ENCODE assay signal across 19 mouse cellular contexts in the genomic region with DNA sequence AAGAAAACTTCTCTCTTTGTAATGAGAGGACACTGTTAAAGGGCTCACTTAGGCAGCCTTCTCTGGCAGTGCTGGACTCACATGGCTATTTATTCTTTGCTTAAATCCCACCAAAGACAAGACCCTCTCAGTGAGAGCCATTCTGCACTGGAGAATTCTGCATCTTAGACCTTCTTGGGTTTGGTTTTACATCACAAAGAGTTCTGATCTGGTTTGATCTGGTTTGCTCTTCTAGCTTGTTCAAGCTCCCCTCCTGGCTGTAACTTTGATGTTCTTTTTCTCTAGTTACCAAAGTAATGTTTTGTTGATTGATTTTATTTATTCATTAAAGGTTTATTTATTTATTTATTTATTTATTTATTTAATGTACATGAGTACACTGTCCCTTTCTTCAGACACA.
"Had no signal": no experiment of that assay in that cellular context is flagged by ENCODE, and none has a peak within 500 bp of the region (broad histone marks: within the 10 kb centered on the region; RNA-seq: fewer than 3 reads in every experiment).

No protein-coding gene starts in this region.

- H3K36me3 ChIP-seq: liver, embryonic 15.5 days; lung, embryonic 15.5 days; midbrain, embryonic 10.5 days; midbrain, embryonic 13.5 days; midbrain, embryonic 15.5 days; neural tube, embryonic 13.5 days; neural tube, embryonic 15.5 days had no signal

- H3K27ac ChIP-seq: liver, embryonic 15.5 days; lung, embryonic 15.5 days; midbrain, embryonic 10.5 days; midbrain, embryonic 13.5 days; midbrain, embryonic 15.5 days; neural tube, embryonic 13.5 days; neural tube, embryonic 15.5 days had no signal

- H3K27me3 ChIP-seq: liver, embryonic 15.5 days; lung, embryonic 15.5 days; midbrain, embryonic 13.5 days; midbrain, embryonic 15.5 days; neural tube, embryonic 13.5 days; neural tube, embryonic 15.5 days had no signal

- H3K4me2 ChIP-seq: liver, embryonic 15.5 days; lung, embryonic 15.5 days; midbrain, embryonic 13.5 days; midbrain, embryonic 15.5 days; neural tube, embryonic 13.5 days; neural tube, embryonic 15.5 days had no signal

- ATAC-seq: liver, postnatal 0 days; lung, postnatal 0 days; midbrain, embryonic 13.5 days; midbrain, embryonic 15.5 days had no signal

- H3K9ac ChIP-seq: liver, embryonic 15.5 days; liver, postnatal 0 days; lung, embryonic 15.5 days; midbrain, embryonic 13.5 days; midbrain, embryonic 15.5 days; neural tube, embryonic 13.5 days; neural tube, embryonic 15.5 days had no signal

- DNase-seq: liver, postnatal 0 days; lung, adult 2 months; lung, postnatal 14 days; retina, postnatal 1 day; right cerebral cortex, adult 18-20 months; right cerebral cortex, postnatal 25 days; right cerebral cortex, postnatal 4 days; spleen, adult 18-20 months; thymus, adult 18-20 months; thymus, postnatal 14 days; thymus, postnatal 36 days had no signal

- H3K4me1 ChIP-seq: liver, embryonic 15.5 days; lung, embryonic 15.5 days; midbrain, embryonic 10.5 days; midbrain, embryonic 13.5 days; midbrain, embryonic 15.5 days; neural tube, embryonic 13.5 days; neural tube, embryonic 15.5 days had no signal

- H3K4me3 ChIP-seq: liver, embryonic 15.5 days; lung, embryonic 15.5 days; midbrain, embryonic 10.5 days; midbrain, embryonic 13.5 days; midbrain, embryonic 15.5 days; neural tube, embryonic 13.5 days; neural tube, embryonic 15.5 days had no signal

- H3K9me3 ChIP-seq: liver, embryonic 15.5 days; lung, embryonic 15.5 days; midbrain, embryonic 10.5 days; midbrain, embryonic 13.5 days; midbrain, embryonic 15.5 days; neural tube, embryonic 13.5 days; neural tube, embryonic 15.5 days had no signal
